Mouse (Mus musculus) hindbrain, embryonic 15.5 days (tissue): ENCODE measurements around the gene Zkscan14. TPM values are rescaled to one million over a fixed set of nuclear protein-coding genes. Genes with fewer than 3 reads are reported as not detected.

Experiments used
- ATAC-seq: fragments of 200-750 bp; cut with Nextera tagmentation; 2 replicates; pipeline ENCODE4 v1.8.0; 2017; ENCODE audit warnings: low read depth, moderate number of reproducible peaks, moderate TSS enrichment; ENCODE audit not compliant: low FRiP score
- H3K27ac ChIP-seq: fragments of 300-500 bp; sonication (generic); replicated peaks from 2 replicates; pipeline ENCODE4 v1.5.1; 2015; ENCODE audit warnings: mild to moderate bottlenecking, inconsistent platforms
- H3K27me3 ChIP-seq: fragments of 300-500 bp; sonication (generic); 2 replicates; pipeline ENCODE4 v1.6.1; 2015; ENCODE audit warnings: control low read depth, inconsistent platforms
- H3K36me3 ChIP-seq: fragments of 300-500 bp; sonication (generic); 2 replicates; pipeline ENCODE4 v1.6.1; 2015; ENCODE audit warnings: control low read depth, inconsistent platforms
- H3K4me1 ChIP-seq: fragments of 300-500 bp; sonication (generic); replicated peaks from 2 replicates; pipeline ENCODE4 v1.6.1; 2015; ENCODE audit warnings: control low read depth, inconsistent platforms
- H3K4me2 ChIP-seq: fragments of 300-500 bp; sonication (generic); 2 replicates; pipeline ENCODE4 v1.6.1; 2015; ENCODE audit warnings: moderate library complexity, mild to moderate bottlenecking, inconsistent platforms
- H3K4me3 ChIP-seq: fragments of 300-500 bp; sonication (generic); 2 replicates; pipeline ENCODE4 v1.5.1; 2015; ENCODE audit warnings: mild to moderate bottlenecking, inconsistent platforms
- H3K9ac ChIP-seq: fragments of 300-500 bp; sonication (generic); 2 replicates; pipeline ENCODE4 v1.6.1; 2015; ENCODE audit warnings: inconsistent platforms
- H3K9me3 ChIP-seq: fragments of 300-500 bp; sonication (generic); 2 replicates; pipeline ENCODE4 v1.6.1; 2016; ENCODE audit warnings: control low read depth, inconsistent platforms
- WGBS: fragments of 180-500 bp; shearing (Covaris S2); methylation state at CpG from one replicate; pipeline ENCODE4 v1.1.7; 2015; 5-methylcytosine and 5-hydroxymethylcytosine counted together
- polyA plus RNA-seq: library from polyadenylated mRNA; unstranded; fragments of >200 nt; fragmentation: Nextera tagmentation; extraction: Ambion mirVana; gene quantifications from 2 replicates; pipeline ENCODE4 v1.2.1, GENCODE M21; 2015

Zkscan14 gene
- polyA plus RNA-seq, 1 experiment from 2014 or later = 14.4 TPM

DNA sequence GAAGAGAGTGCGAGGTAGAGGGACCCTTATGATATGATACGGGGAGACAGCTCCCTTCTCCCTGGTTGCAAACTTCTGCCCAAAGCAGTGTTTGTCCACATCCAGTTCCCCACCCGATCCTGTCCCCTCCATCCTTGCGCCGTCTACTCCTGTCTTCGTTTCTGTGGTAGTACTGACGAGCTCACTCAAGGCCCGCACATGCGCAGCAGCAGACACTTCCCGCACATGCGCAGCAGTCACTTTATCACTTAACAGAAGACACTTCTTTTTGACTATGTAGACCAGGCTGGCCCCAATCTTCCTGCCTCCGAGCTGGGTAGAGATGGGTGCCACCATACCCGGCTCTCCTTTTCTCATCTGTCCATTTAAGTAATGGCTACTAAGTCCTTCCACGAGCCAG lies 40.3 kb downstream of the Zkscan14 start:
- peaks cover 8% of the 10 kb centered on the region for H3K4me1 ChIP-seq
- ATAC-seq = no peak
- H3K4me2 ChIP-seq = no peak overlapping the region
- no peaks in the 10 kb centered on the region for H3K27me3 ChIP-seq
- H3K36me3 ChIP-seq = peaks cover 55% of the 10 kb centered on the region
- H3K27ac ChIP-seq = no peak overlapping the region
- H3K9me3 ChIP-seq = no peaks in the 10 kb centered on the region
- WGBS = 96% methylated on average over 14 of the region's 14 CpGs
- H3K4me3 ChIP-seq = no peak overlapping the region
- no peak overlapping the region for H3K9ac ChIP-seq

GRCm38 (mm10) chr5:145152690-145153089 lies 49.0 kb downstream of the Zkscan14 start:
- Histone ChIP-seq H3K4me2 (no peak overlapping the region), H3K36me3 (peaks cover 87% of the 10 kb centered on the region), H3K27me3 (no peaks in the 10 kb centered on the region), H3K9me3 (no peaks in the 10 kb centered on the region), H3K9ac (no peak overlapping the region), H3K27ac (no peak overlapping the region), H3K4me1 (no peaks in the 10 kb centered on the region), H3K4me3 (no peak overlapping the region)
- 92% methylated on average over 5 of the region's 5 CpGs for WGBS
- no peak for ATAC-seq

DNA sequence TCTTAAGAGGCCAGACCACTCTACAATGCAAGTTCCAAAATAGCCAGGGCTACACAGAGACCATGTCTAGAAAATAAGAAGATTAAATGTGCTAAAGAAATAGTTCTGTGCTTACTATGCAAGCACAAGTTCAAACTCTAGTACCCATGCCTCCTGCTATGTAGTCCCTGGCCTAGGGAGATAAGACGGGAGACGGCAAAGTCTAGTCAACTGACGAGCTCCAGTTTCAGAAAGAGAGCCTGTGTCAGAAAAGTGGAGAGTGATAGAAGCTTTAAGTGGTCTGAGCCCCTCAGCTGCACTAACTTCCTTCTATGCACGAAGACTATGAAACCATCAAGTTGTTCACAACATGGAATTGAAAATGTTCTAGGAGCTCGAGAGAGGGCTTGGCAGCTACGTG lies 52.4 kb downstream of the Zkscan14 start:
- WGBS = 94% methylated on average over 6 of the region's 6 CpGs
- H3K27ac ChIP-seq = no peak overlapping the region
- H3K4me1 ChIP-seq = no peaks in the 10 kb centered on the region
- no peak for ATAC-seq
- H3K4me3 ChIP-seq = no peak overlapping the region
- no peaks in the 10 kb centered on the region for H3K27me3 ChIP-seq
- no peaks in the 10 kb centered on the region for H3K9me3 ChIP-seq
- H3K9ac ChIP-seq = no peak overlapping the region
- peaks cover 93% of the 10 kb centered on the region for H3K36me3 ChIP-seq
- no peak overlapping the region for H3K4me2 ChIP-seq

GRCm38 (mm10) chr5:145147748-145148147 lies 53.9 kb downstream of the Zkscan14 start:
- H3K9ac ChIP-seq = no peak overlapping the region
- 91% methylated on average over 5 of the region's 5 CpGs for WGBS
- peaks cover 93% of the 10 kb centered on the region for H3K36me3 ChIP-seq
- H3K9me3 ChIP-seq = no peaks in the 10 kb centered on the region
- H3K4me2 ChIP-seq = no peak overlapping the region
- ATAC-seq = no peak
- H3K4me1 ChIP-seq = no peaks in the 10 kb centered on the region
- H3K27me3 ChIP-seq = no peaks in the 10 kb centered on the region
- no peak overlapping the region for H3K27ac ChIP-seq
- no peak overlapping the region for H3K4me3 ChIP-seq

Other genes starting within 250 kb of the Zkscan14 start
- 33.9 and 36.0 TPM in 2 replicates for gene Smurf1, start 236.0 kb downstream of the Zkscan14 start, polyA plus RNA-seq
- gene Gm4871, start 169.1 kb downstream of the Zkscan14 start, polyA plus RNA-seq = not detected in 2 replicates
- gene 1700018F24Rik, start 158.9 kb downstream of the Zkscan14 start, polyA plus RNA-seq = not detected in 2 replicates
- 234 and 236 TPM in 2 replicates for gene Arpc1a, start 118.0 kb downstream of the Zkscan14 start, polyA plus RNA-seq
- gene Kpna7, start 117.8 kb downstream of the Zkscan14 start, polyA plus RNA-seq = not detected in 2 replicates
- gene Arpc1b, start 87.7 kb downstream of the Zkscan14 start, polyA plus RNA-seq = 73.2 and 88.7 TPM in 2 replicates
- gene Pdap1, start 61.6 kb downstream of the Zkscan14 start, polyA plus RNA-seq = 114 and 122 TPM in 2 replicates
- gene Bud31, start 61.5 kb downstream of the Zkscan14 start, polyA plus RNA-seq = 172 and 186 TPM in 2 replicates
- gene Ptcd1, start 34.8 kb downstream of the Zkscan14 start, polyA plus RNA-seq = 19.7 and 22.4 TPM in 2 replicates
- gene Cpsf4, start 34.7 kb downstream of the Zkscan14 start, polyA plus RNA-seq = 47.3 and 49.7 TPM in 2 replicates
- gene Atp5j2, start 9.8 kb downstream of the Zkscan14 start, polyA plus RNA-seq = 716 and 780 TPM in 2 replicates
- 13.8 and 15.3 TPM in 2 replicates for gene Zkscan5, start 2.7 kb upstream of the Zkscan14 start, polyA plus RNA-seq
- 29.0 and 31.6 TPM in 2 replicates for gene Zfp655, start 29.8 kb upstream of the Zkscan14 start, polyA plus RNA-seq
- gene Zscan25, start 78.6 kb upstream of the Zkscan14 start, polyA plus RNA-seq = 0.43 and 0.63 TPM in 2 replicates
- gene Cyp3a57, start 143.4 kb upstream of the Zkscan14 start, polyA plus RNA-seq = not detected in 2 replicates